Mouse (Mus musculus) adrenal gland, adult 2 months (tissue): Measurements from ENCODE around the gene Dynlt1b. TPM values are rescaled to one million over a fixed set of nuclear protein-coding genes. Genes with fewer than 3 reads are reported as not detected.
"Not testable (repeated sequence)": the region's sequence is repeated elsewhere in the genome, so short reads cannot be mapped to it uniquely, and the experiment has no call there.

Experiments
- DNase-seq: peaks from one replicate; pipeline ENCODE4 v3.0.0; 2021
- polyA plus RNA-seq: library from polyadenylated mRNA; depleted of rRNA; stranded (reverse); fragments of >200 nt; gene quantifications from 2 replicates; pipeline ENCODE4 v1.2.3, GENCODE M21; 2012
- total RNA-seq, 2 experiments: library from RNA; stranded (reverse); gene quantifications; 2 replicates each; pipeline ENCODE4 v1.2.3; 2021

The Dynlt1b gene
- total and polyA plus RNA-seq, 3 experiments: 116 to 150 (median 142) TPM

GRCm38 (mm10) chr17:6422805-6423204 is 7.1 kb upstream of the Dynlt1b start:
- DNase-seq: not testable (repeated sequence)

DNA sequence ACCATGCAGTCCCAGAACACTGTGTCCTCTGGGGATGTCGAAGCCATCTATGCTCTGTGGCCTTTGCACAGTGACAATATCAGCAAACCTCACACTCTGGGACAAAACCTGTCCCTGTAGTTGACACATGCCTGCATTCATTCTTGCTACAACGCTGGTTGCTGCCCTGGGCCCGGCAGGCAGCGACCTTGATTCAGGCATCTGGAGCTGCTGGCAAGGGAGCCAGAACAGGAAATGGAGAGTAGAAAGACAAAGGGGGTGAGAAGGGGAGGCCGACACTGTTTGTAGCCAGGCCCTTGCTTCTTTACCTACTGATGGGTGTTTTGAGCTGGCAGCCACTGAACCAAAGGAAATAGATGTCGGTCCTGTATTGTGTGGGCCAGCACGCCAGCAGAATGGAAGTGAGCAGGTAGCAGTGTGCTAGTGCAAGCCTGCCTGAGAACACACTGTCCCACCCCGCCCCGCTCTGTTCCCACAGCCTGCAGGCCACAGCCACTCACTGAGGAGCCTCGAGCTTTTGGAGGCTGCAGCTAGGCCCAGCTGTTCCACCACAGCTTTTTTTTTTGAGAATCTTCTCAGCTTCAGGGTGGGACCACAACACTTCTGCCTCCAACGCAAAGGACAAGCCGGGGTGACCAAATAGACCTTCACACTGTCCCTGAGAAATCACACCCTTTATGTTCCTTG is 5.5 kb upstream of the Dynlt1b start:
- peak; percentile 33 for DNase-seq

DNA sequence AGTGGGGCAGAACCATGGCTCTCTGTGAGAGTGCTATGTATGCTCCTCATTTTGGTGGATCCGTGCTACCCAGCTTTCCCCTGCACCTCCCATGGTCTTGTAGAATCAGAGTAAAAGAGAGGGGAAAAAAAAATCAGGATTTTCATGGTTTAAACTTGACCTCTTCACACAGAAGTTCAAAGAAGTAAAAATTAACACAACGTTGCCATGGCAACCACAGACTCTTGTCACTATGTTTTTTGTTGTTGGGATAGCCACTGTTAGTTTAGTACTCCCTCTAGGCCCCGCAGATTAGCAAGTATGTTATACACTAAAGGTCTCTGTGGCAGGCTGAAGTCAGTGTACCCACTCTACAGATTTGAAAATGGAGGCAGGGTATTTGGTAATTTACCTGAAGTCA is 4.6 kb upstream of the Dynlt1b start:
- not testable (repeated sequence) for DNase-seq

DNA sequence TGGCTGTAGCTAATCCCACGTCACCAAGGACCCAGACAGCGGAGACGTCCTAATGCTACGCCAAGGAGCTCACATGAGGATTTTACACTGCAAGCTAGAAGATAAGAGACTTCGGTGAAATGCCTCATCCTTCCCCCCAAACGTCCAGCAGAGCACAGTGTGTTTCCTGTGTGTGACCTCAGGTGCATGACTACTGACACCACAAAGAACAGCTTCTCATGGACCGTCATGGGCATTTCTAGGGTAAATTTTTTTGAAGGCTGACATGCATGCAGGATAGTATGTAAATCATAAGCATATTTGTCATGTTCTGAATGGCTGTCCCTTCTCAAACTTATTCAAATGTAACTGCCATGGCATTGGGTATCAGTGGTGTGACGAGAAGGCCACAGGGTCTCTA is 3.0 kb upstream of the Dynlt1b start:
- DNase-seq: not testable (repeated sequence)

GRCm38 (mm10) chr17:6428926-6429325 is 986 bp upstream of the Dynlt1b start:
- peak; percentile 53 for DNase-seq

- not testable (repeated sequence) for DNase-seq
Observed at GRCm38 (mm10) chr17:6430410-6431001, 594 bp downstream of the Dynlt1b start.

- not testable (repeated sequence) for DNase-seq
Observed at GRCm38 (mm10) chr17:6432456-6432855, 2.5 kb downstream of the Dynlt1b start.

DNA sequence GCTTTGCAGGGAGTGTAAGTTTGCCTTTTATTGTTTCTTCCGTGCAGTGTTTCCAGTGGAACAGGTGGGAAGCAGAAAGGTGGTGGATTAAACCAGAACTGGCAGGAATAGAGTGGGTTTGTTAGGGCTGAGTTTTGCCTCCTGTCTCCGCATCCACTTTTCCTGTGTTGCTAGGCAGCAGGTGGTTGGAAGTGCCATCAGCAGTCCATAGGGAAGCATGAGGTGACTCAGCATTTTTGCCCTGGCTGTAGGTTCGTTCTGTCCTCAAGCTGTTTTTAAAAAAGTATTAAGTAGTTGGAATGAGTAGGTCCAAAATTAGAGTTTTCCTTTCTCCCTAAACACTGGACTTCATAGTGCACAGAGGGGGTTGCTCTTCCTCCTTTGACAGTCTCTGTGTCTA is 3.8 kb downstream of the Dynlt1b start:
- DNase-seq: not testable (repeated sequence)

DNA sequence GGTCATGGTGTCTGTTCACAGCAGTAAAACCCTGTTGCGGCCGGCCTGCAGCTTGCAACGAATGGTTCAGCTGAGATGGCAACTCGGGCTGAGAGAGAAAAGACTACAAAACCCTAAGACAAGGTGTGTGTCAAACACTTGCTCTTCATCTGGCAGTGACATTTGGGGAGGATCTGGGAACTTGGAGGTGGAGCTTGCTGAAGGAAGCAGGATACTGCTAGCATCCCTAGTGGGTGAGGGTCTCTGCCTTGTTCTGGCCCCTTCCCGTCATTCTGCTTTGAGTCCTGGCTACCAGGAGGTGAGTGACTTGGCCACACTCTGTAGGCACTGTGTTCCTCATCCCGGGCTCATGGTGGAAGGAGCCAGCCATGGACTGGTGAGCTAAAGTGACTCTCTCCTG is 8.2 kb downstream of the Dynlt1b start:
- not testable (repeated sequence) for DNase-seq

DNA sequence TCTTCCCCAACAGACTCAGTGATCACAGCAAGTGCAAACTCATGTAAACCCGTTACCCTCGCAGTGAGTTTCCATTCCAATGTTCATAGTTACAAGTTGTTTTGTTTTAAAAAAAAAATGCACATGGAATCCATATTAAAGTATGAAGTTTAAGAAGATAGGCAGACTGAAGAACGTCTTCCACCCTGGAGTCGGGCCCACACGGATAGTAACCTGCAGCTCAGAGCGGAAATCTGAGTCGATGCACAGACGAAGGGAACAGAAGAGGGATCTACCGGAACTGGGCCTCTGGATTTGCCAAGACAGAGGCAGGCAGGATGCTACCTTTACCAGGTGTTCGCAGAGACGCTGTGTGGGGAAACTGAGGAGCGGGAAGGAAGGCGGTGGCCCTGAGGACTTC is 10.0 kb downstream of the Dynlt1b start:
- not testable (repeated sequence) for DNase-seq

DNA sequence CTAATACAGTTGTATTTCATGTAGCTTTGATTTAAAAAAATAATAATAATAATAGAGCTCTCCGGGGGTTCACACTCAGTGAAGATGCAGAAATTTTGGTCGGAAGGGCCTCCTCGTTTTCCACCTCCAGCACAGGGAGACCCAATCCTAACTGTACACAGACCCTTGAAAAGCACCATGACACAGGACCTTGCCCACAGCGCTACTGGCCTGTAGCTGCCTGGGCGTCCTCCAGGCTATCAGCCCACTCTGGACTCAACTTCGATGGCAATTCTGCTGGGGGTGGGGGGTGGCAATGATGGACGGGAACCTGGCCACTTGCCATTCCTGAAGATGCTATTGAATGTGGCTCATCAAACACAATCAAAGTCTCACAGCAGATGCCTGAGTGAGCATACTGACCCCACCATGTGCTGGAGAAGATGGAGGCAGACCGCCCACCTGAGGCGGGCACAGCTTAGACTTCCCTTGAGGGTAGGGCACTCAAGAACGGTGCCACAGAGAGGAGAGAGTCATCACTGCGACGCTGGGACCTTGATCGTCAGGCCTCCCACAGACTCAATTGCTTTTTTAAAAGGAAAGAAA is 10.7 kb downstream of the Dynlt1b start:
- DNase-seq: not testable (repeated sequence)

- not testable (repeated sequence) for DNase-seq
Observed at GRCm38 (mm10) chr17:6441254-6441653, 11.3 kb downstream of the Dynlt1b start.

GRCm38 (mm10) chr17:6442513-6442912 is 12.6 kb downstream of the Dynlt1b start:
- DNase-seq: not testable (repeated sequence)

- not testable (repeated sequence) for DNase-seq
Observed at GRCm38 (mm10) chr17:6445794-6446587, 16.1 kb downstream of the Dynlt1b start.

DNA sequence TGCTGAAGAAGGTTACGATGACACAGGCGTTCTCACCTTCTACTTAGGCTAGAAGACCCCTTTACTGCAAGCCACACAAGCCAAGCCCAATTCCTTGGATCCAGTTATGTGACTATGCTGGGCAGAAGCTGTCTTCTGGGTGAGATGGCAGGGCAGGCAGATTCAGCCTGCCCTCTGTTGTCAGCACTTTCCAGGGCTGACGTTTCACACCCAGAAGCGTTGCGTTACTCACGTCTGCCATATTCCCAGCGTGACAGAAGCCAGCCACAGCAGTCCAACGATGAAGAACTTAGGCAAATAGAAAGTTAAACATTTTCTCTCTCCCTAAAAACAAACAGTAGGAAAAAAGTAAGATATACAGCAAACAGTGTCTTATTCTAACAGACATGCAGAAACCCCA is 18.4 kb downstream of the Dynlt1b start:
- not testable (repeated sequence) for DNase-seq

GRCm38 (mm10) chr17:6449166-6449565 is 19.3 kb downstream of the Dynlt1b start:
- not testable (repeated sequence) for DNase-seq

DNA sequence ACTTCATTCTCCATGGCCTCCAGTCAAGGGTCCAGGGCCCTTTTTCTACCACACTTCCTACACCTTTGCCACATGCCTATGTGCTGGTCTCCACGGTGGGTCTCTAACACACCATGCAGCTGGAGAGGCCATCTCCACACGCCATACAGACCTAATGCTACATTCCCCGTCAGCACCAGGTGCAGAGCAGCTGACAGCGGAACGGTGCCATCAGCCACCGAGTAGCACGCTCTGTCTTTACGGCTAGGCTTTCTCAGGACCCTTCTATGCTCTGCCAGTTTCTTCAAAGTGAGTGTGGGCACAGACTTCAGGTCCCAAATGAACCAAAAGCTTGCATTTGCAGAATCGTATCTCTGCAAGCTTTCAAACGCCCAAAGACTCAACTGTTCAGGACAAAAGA is 21.3 kb downstream of the Dynlt1b start:
- not testable (repeated sequence) for DNase-seq

DNA sequence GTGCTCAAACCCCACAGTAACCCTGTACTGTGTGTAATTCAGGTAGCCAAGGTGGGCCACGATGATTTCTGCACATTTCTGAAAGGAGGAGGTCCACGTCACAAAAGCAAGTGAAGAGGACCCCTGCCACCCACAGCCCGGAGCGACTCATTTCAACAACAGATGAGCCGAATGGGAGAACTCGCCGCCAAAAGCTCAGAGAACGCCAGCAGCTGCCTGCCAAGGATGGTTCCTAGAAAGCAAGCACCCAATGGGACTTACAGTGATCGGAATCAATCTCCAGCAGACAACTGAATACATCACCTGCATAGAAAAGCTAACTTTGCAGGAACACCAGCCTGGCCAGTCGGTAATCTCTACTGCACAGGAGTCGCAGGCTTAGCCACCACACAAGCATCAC is 22.8 kb downstream of the Dynlt1b start:
- not testable (repeated sequence) for DNase-seq

DNA sequence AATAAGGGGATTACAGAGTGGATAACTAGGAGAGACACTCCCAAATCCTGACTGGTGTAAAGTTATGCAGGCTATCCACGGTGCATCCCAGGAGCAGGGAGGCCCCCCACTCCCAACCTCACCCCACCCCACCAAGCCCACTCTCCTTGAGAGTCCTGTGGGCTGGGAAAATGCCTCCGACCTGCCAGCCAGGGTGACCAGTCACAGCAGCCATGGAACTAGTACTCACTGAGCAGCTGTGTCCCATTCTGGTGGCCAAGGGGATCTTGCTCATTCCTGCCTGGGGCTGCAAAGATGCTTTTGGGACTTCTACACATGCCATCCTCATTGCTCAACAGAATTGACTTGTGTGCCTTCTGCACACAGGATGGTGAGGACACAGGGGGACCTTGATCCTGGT is 24.8 kb downstream of the Dynlt1b start:
- not testable (repeated sequence) for DNase-seq

DNA sequence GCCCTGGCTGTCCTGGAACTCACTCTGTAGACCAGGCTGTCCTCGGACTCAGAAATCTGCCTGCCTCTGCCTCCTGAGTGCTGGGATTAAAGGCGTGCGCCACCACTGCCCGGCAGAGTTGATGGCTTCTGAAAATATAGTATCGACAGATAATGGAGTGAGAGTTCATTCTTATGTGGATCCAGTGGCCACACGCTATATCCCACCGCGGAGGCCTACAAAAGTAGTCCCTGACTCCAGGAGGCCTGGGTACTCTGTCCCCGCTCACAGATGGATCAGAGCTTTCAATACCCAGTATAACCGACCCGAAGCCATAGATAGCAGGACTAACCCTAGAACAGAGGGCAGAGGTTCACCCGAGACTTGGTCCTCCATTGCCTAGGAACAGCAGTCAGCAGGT is 26.0 kb downstream of the Dynlt1b start:
- not testable (repeated sequence) for DNase-seq

DNA sequence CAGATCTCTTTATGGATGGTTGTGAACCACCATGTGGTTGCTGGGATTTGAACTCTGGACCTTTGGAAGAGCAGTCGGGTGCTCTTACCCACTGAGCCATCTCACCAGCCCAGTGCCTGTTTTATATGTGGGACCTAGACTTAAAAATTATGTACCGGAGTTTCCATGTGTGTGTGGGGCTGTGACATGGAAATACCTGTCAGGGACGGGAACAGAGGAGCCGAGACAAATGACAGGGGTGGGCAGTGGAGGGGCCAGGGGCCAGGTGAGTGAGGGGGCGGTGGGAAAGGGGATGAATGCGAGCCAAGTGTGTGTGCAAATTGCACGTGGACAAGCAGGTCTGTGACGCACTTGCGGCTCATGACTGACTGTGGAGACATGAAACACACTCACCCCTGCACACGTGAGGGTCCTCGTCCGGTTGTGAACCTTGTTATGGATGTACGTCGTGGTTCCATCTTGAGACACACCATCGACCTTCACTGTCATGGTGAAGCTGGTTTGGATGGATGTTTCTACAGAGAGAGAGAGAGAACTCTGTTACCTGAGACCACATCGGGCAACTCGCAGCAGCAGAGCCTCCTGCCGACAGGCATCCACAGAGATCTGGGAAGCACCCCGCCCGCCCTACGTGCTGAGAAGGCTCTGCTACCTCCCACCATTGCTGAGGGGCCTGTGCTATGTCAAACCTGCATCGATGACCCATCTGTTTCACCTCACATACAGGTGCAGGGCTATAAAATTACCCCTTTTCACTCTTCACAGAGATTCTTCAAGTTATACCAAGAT is 26.9 kb downstream of the Dynlt1b start:
- not testable (repeated sequence) for DNase-seq
